Mouse (Mus musculus) CH12.LX (cell line): ENCODE results near the gene Gpr179. TPM values are rescaled to one million over a fixed set of nuclear protein-coding genes. Genes with fewer than 3 reads are reported as not detected.

Experiments used
- DNase-seq: peaks from one replicate; pipeline ENCODE4 v3.0.0-alpha.2; 2013; ENCODE audit errors: extremely low read depth
- H3K27ac ChIP-seq: 2 replicates; pipeline ENCODE4 v1.5.1; 2012; ENCODE audit warnings: low read depth, mild to moderate bottlenecking, control low read depth, moderate library complexity; ENCODE audit not compliant: insufficient read depth
- H3K27me3 ChIP-seq: replicated peaks from 2 replicates; pipeline ENCODE3; 2012; ENCODE audit warnings: inconsistent platforms
- H3K36me3 ChIP-seq, 2 experiments: replicated peaks in 1 of 2; 2 replicates each; pipeline versions ENCODE3 to v1.6.1; 2012; ENCODE audit warnings: inconsistent platforms in 1 of 2, low read length in 1 of 2, mild to moderate bottlenecking in 1 of 2, mixed read lengths in 1 of 2, moderate library complexity in 1 of 2; ENCODE audit not compliant: control insufficient read depth in 1 of 2, insufficient read depth in 1 of 2
- H3K4me1 ChIP-seq, 2 experiments: 2 replicates each; pipeline ENCODE4 v1.6.1; 2012; ENCODE audit warnings: inconsistent platforms in 1 of 2, moderate library complexity in 1 of 2; ENCODE audit not compliant: insufficient read depth in 2 of 2, control insufficient read depth in 1 of 2
- H3K4me2 ChIP-seq: 2 replicates; pipeline ENCODE4 v1.6.1; 2012; ENCODE audit warnings: low read depth, mild to moderate bottlenecking, control low read depth; ENCODE audit not compliant: poor library complexity, insufficient read depth, severe bottlenecking
- H3K4me3 ChIP-seq, 3 experiments: fragments of 150-350 bp in 1 of 3; sonication (generic) in 1 of 3; replicated peaks in 1 of 3; 2 replicates each; pipeline versions ENCODE3 to v1.5.1; 2011 to 2012; ENCODE audit warnings: low read depth in 2 of 3, low read length in 2 of 3, mild to moderate bottlenecking in 2 of 3, moderate library complexity in 2 of 3, control low read depth in 1 of 3, improper control_type of control experiment in 1 of 3, inconsistent platforms in 1 of 3, mixed read lengths in 1 of 3; ENCODE audit not compliant: poor library complexity in 1 of 3
- H3K79me2 ChIP-seq: replicated peaks from 2 replicates; pipeline ENCODE4 v1.6.1; 2012; ENCODE audit warnings: mild to moderate bottlenecking, moderate library complexity; ENCODE audit not compliant: control insufficient read depth, poor library complexity, insufficient read depth, severe bottlenecking; ENCODE audit errors: extremely low read depth
- H3K9ac ChIP-seq: 2 replicates; pipeline ENCODE4 v1.6.1; 2012; ENCODE audit warnings: low read depth, mild to moderate bottlenecking, control low read depth, moderate library complexity; ENCODE audit not compliant: insufficient read depth
- H3K9me3 ChIP-seq: replicated peaks from 2 replicates; pipeline ENCODE3; 2012; ENCODE audit warnings: low read length, inconsistent platforms, mixed read lengths
- BHLHE40 ChIP-seq: IDR thresholded peaks from 2 replicates; pipeline ENCODE4 v1.6.1; 2011; ENCODE audit warnings: mild to moderate bottlenecking, low read depth, low read length, improper control_type of control experiment
- CHD2 ChIP-seq: IDR thresholded peaks from 2 replicates; pipeline ENCODE4 v1.6.1; 2011; ENCODE audit warnings: low read length, improper control_type of control experiment
- CTCF ChIP-seq, 2 experiments: IDR thresholded peaks in 1 of 2; conservative IDR thresholded peaks in 1 of 2; 2 replicates each; pipeline ENCODE4 v1.5.1; 2011 to 2012; ENCODE audit warnings: low read depth in 2 of 2, low read length in 2 of 2, improper control_type of control experiment in 1 of 2, inconsistent platforms in 1 of 2, mild to moderate bottlenecking in 1 of 2, moderate library complexity in 1 of 2
- ELF1 ChIP-seq: IDR thresholded peaks from 2 replicates; pipeline ENCODE4 v1.6.1; 2014; ENCODE audit warnings: low read depth, mild to moderate bottlenecking, inconsistent platforms, low read length, improper control_type of control experiment
- EP300 ChIP-seq: IDR thresholded peaks from 2 replicates; pipeline ENCODE4 v1.6.1; 2011; ENCODE audit warnings: low read length, improper control_type of control experiment
- ETS1 ChIP-seq: conservative IDR thresholded peaks from 2 replicates; pipeline ENCODE4 v1.6.1; 2012; ENCODE audit warnings: low read depth, mild to moderate bottlenecking, inconsistent platforms, low read length, improper control_type of control experiment, moderate library complexity
- GABPA ChIP-seq: IDR thresholded peaks from 2 replicates; pipeline ENCODE4 v1.6.1; 2012; ENCODE audit warnings: low read depth, low read length, improper control_type of control experiment, inconsistent platforms; ENCODE audit not compliant: insufficient replicate concordance
- JUN ChIP-seq: IDR thresholded peaks from 2 replicates; pipeline ENCODE4 v1.6.1; 2011; ENCODE audit warnings: low read depth, mild to moderate bottlenecking, low read length, improper control_type of control experiment, moderate library complexity; ENCODE audit not compliant: insufficient read depth
- KAT2A ChIP-seq: IDR thresholded peaks from 2 replicates; pipeline ENCODE4 v1.6.1; 2012; ENCODE audit warnings: low read length, improper control_type of control experiment, inconsistent platforms; ENCODE audit not compliant: insufficient replicate concordance
- MAX ChIP-seq: IDR thresholded peaks from 2 replicates; pipeline ENCODE4 v1.6.1; 2011; ENCODE audit warnings: low read length, improper control_type of control experiment
- MEF2A ChIP-seq: IDR thresholded peaks from 2 replicates; pipeline ENCODE4 v1.6.1; 2014; ENCODE audit warnings: low read depth, mild to moderate bottlenecking, inconsistent platforms, low read length, improper control_type of control experiment, borderline replicate concordance
- MXI1 ChIP-seq: IDR thresholded peaks from 2 replicates; pipeline ENCODE4 v1.6.1; 2011; ENCODE audit warnings: mild to moderate bottlenecking, low read depth, low read length, improper control_type of control experiment
- MYC ChIP-seq: IDR thresholded peaks from 2 replicates; pipeline ENCODE4 v1.6.1; 2011; ENCODE audit warnings: low read depth, mild to moderate bottlenecking, improper control_type of control experiment, low read length
- NELFE ChIP-seq: IDR thresholded peaks from 2 replicates; pipeline ENCODE4 v1.6.1; 2011; ENCODE audit warnings: low read depth, low read length, improper control_type of control experiment
- POLR2A ChIP-seq: IDR thresholded peaks from 2 replicates; pipeline ENCODE4 v1.6.1; 2011; ENCODE audit warnings: low read depth, mild to moderate bottlenecking, improper control_type of control experiment, low read length
- POLR2AphosphoS2 ChIP-seq: IDR thresholded peaks from 2 replicates; pipeline ENCODE4 v1.6.1; 2011; ENCODE audit warnings: low read depth, low read length, improper control_type of control experiment
- RAD21 ChIP-seq: IDR thresholded peaks from 2 replicates; pipeline ENCODE4 v1.6.1; 2011; ENCODE audit warnings: low read depth, mild to moderate bottlenecking, low read length, improper control_type of control experiment, moderate library complexity
- TCF12 ChIP-seq: IDR thresholded peaks from 2 replicates; pipeline ENCODE4 v1.6.1; 2014; ENCODE audit warnings: low read depth, mild to moderate bottlenecking, inconsistent platforms, low read length, improper control_type of control experiment
- USF2 ChIP-seq: conservative IDR thresholded peaks from 2 replicates; pipeline ENCODE4 v1.6.1; 2011; ENCODE audit warnings: low read depth, low read length, improper control_type of control experiment
- ZC3H11A ChIP-seq: IDR thresholded peaks from 2 replicates; pipeline ENCODE4 v1.6.1; 2012; ENCODE audit warnings: low read depth, mild to moderate bottlenecking, inconsistent platforms, low read length, improper control_type of control experiment
- ZKSCAN1 ChIP-seq: IDR thresholded peaks from 2 replicates; pipeline ENCODE4 v1.6.1; 2012; ENCODE audit warnings: low read depth, inconsistent platforms, low read length, improper control_type of control experiment, borderline replicate concordance
- ZNF384 ChIP-seq: IDR thresholded peaks from 2 replicates; pipeline ENCODE4 v1.6.1; 2012; ENCODE audit warnings: low read depth, low read length, improper control_type of control experiment, inconsistent platforms
- dilution Hi-C: fragments of 300-500 bp; cut with MboI; formaldehyde crosslinking; loops from 2 replicates; pipeline ENCODE4 v1.14.3; 2020; ENCODE audit warnings: low sequenced_read_pairs; ENCODE audit not compliant: extremely low pct_unique_long_range_greater_than_20kb, extremely low pct_ligation_motif_present
- in situ Hi-C: fragments of 300-500 bp; cut with MboI; formaldehyde crosslinking; loops from 3 replicates; pipeline ENCODE4 v1.14.3; 2019; ENCODE audit warnings: low sequenced_read_pairs, low pct_ligation_motif_present, low pct_unique_long_range_greater_than_20kb, mixed read lengths
- polyA plus RNA-seq: library from polyadenylated mRNA; unstranded; fragments of >175 nt; gene quantifications from 2 replicates; pipeline ENCODE4 v1.2.1, GENCODE M21; 2012; ENCODE audit warnings: low read depth; ENCODE audit not compliant: insufficient read length
- total RNA-seq, 2 experiments: library from RNA; depleted of rRNA; stranded (reverse); fragments of 300-350 nt in 1 of 2; fragments of >200 nt in 1 of 2; gene quantifications; 2 replicates each; pipeline ENCODE4 v1.2.3; 2012 to 2014

Gpr179 gene
- total and polyA plus RNA-seq, 3 experiments = 0.03 to 0.08 TPM; not detected in 1

DNA sequence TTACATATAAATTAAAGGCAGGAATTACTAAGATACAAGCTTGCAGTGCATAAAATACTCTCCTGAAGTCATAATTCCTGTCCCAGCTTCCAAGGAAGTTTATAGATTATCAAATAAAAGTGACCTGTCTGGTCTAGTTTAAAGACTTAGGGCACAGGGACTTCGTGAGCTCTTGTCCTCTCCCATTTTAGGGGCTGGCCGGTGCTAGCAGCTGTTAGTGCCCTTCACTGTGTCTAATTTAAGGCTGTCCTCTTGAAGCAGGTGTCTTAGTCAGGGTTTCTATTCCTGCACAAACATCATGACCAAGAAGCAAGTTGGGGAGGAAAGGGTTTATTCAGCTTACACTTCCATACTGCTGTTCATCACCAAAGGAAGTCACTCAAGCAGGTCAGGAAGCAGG lies 21.5 kb upstream of the Gpr179 start:
- H3K27me3 ChIP-seq = no peaks in the 10 kb centered on the region
- TF ChIP-seq USF2 (no peak), CTCF (conservative IDR thresholded peaks at IDR 0.05 in 1 of 2, IDR thresholded peaks at IDR 0.05 in 1 of 2; ENCODE audit: low read depth in 2 of 2, low read length in 2 of 2) (no peak), CHD2 (no peak), KAT2A (no peak), TCF12 (no peak), ZC3H11A (no peak), NELFE (no peak), BHLHE40 (no peak), RAD21 (no peak), ELF1 (no peak), ETS1 (no peak), ZNF384 (no peak), MYC (no peak), GABPA (no peak)
- H3K4me3 ChIP-seq = no peak overlapping the region
- peaks cover 24 to 76% of the 10 kb centered on the region in 2 experiments for H3K36me3 ChIP-seq
- H3K4me2 ChIP-seq = no peak overlapping the region
- no peak overlapping the region for H3K27ac ChIP-seq
- no peaks in the 10 kb centered on the region for H3K9me3 ChIP-seq
- no peak for DNase-seq
- H3K9ac ChIP-seq = no peak overlapping the region
- in situ Hi-C loops (no loop called here), dilution Hi-C loops (no loop called here)
- peaks cover under 1% of the 10 kb centered on the region; the same call in 1 of the 2 replicates for H3K79me2 ChIP-seq
- peaks cover 0 to 25% of the 10 kb centered on the region in 2 experiments; a peak in 2 of 4 replicates for H3K4me1 ChIP-seq

DNA sequence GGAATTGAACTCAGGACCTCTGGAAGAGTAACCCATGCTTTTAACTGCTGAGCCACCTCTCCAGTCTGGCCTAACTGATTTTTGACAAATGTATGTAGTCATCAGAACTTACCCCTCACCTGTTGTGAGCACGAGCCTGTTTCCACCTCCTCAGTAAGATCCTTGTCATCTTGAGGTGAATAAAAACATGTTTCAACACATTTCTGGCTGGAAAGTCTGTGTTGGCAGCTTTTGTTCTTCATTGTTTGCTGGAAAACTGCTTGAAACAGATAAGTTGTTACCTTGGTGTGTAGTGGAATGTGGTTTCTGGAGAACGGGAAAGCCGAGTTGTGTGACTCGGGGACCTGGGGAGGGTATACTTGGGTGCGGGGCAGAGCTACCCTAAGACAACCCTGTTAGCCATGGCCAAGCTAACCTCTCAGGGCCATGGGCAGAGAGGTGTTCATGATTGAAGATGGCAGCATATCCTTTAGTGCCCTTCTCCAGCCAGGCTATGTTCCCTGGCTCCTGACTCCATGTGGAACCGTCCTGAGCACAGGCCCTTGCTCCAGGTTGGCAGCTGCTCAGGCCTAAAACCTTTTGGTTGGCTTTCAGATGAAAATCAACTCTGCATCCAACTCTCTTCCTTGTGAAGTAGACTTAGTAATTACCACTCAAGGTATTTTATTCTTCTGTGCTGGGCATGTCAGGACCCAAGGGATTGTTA lies 20.4 kb upstream of the Gpr179 start:
- H3K79me2 ChIP-seq = peaks cover 5% of the 10 kb centered on the region; the same call in 1 of the 2 replicates
- no peak overlapping the region for H3K27ac ChIP-seq
- in situ Hi-C loops = no loop called here
- dilution Hi-C loops = no loop called here
- H3K4me3 ChIP-seq = no peak overlapping the region
- peaks cover 0 to 25% of the 10 kb centered on the region in 2 experiments; a peak in 2 of 4 replicates for H3K4me1 ChIP-seq
- H3K27me3 ChIP-seq = no peaks in the 10 kb centered on the region
- DNase-seq = no peak
- H3K4me2 ChIP-seq = no peak overlapping the region
- H3K9ac ChIP-seq = no peak overlapping the region
- peaks cover 16 to 73% of the 10 kb centered on the region in 2 experiments for H3K36me3 ChIP-seq
- no peaks in the 10 kb centered on the region for H3K9me3 ChIP-seq
- TF ChIP-seq MXI1 (no peak), CTCF (conservative IDR thresholded peaks at IDR 0.05 in 1 of 2, IDR thresholded peaks at IDR 0.05 in 1 of 2; ENCODE audit: low read depth in 2 of 2, low read length in 2 of 2) (no peak), JUN (no peak), NELFE (no peak), TCF12 (no peak), POLR2AphosphoS2 (no peak), EP300 (no peak), MEF2A (no peak), ZKSCAN1 (no peak), MAX (no peak), USF2 (no peak), POLR2A (no peak)
- TF ChIP-seq, all 38 proteins: peak for 0
